Mouse (Mus musculus): ENCODE data around the gene Atg101. TPM values are rescaled to one million over a fixed set of nuclear protein-coding genes. Genes with fewer than 3 reads are reported as not detected.

The Atg101 gene
- total RNA-seq, 2 experiments from 2014 or later: 23.7 to 23.9 TPM

GRCm38 (mm10) chr15:101279430-101279999, 4.6 kb upstream of the Atg101 start:
- intact Hi-C loops (cut with DNase I): no loop called here
- no peak for DNase-seq

GRCm38 (mm10) chr15:101282471-101282870, 1.6 kb upstream of the Atg101 start:
- intact Hi-C loops (cut with DNase I): no loop called here
- no peak for DNase-seq

GRCm38 (mm10) chr15:101283183-101283910, 725 bp upstream of the Atg101 start:
- intact Hi-C loops (cut with DNase I): loop anchor here (1.0 kb wide), 2 partner anchors 42 to 59 kb away; partner anchors contain the start of gene Grasp

GRCm38 (mm10) chr15:101286129-101286770, 2.2 kb downstream of the Atg101 start:
- DNase-seq: no peak
- intact Hi-C loops (cut with DNase I): no loop called here

More at GRCm38 (mm10) chr15:101283183-101283910, 725 bp upstream of the Atg101 start:
- DNase-seq: peak; percentile 67 to 73

GRCm38 (mm10) chr15:101287361-101287760, 3.3 kb downstream of the Atg101 start:
- intact Hi-C loops (cut with DNase I): no loop called here
- no peak for DNase-seq

- no peak for DNase-seq
- intact Hi-C loops (cut with DNase I): no loop called here
Observed at GRCm38 (mm10) chr15:101290354-101290753, 6.3 kb downstream of the Atg101 start.

GRCm38 (mm10) chr15:101292012-101292411, 7.9 kb downstream of the Atg101 start:
- intact Hi-C loops (cut with DNase I): no loop called here

GRCm38 (mm10) chr15:101293025-101293621, 9.1 kb downstream of the Atg101 start, which contains the start of gene 6030408B16Rik:
Gene 6030408B16Rik (plus strand): TSS chr15:101293212.
- DNase-seq: no peak
- intact Hi-C loops (cut with DNase I): no loop called here

More at GRCm38 (mm10) chr15:101292012-101292411, 7.9 kb downstream of the Atg101 start:
- DNase-seq: no peak

GRCm38 (mm10) chr15:101294028-101294894, 10.2 kb downstream of the Atg101 start:
- DNase-seq: no peak
- intact Hi-C loops (cut with DNase I): no loop called here

GRCm38 (mm10) chr15:101295106-101295505, 11.0 kb downstream of the Atg101 start:
- intact Hi-C loops (cut with DNase I): no loop called here
- DNase-seq: peak; percentile 40 to 52

GRCm38 (mm10) chr15:101295616-101296015, 11.5 kb downstream of the Atg101 start:
- DNase-seq: peak in 1 of 2 experiments; percentile 9
- intact Hi-C loops (cut with DNase I): no loop called here

GRCm38 (mm10) chr15:101296091-101296490, 12.0 kb downstream of the Atg101 start:
- intact Hi-C loops (cut with DNase I): no loop called here
- DNase-seq: peak; percentile 27 to 29

GRCm38 (mm10) chr15:101297988-101298387, 13.9 kb downstream of the Atg101 start:
- no peak for DNase-seq
- intact Hi-C loops (cut with DNase I): no loop called here

- no peak for DNase-seq
- intact Hi-C loops (cut with DNase I): no loop called here
Observed at GRCm38 (mm10) chr15:101298550-101298949, 14.5 kb downstream of the Atg101 start.

GRCm38 (mm10) chr15:101299480-101299960, 15.4 kb downstream of the Atg101 start:
- peak in 1 of 2 experiments; percentile 23 for DNase-seq
- intact Hi-C loops (cut with DNase I): no loop called here

GRCm38 (mm10) chr15:101300128-101300527, 16.1 kb downstream of the Atg101 start:
- no peak for DNase-seq

GRCm38 (mm10) chr15:101302201-101302600, 18.1 kb downstream of the Atg101 start:
- no peak for DNase-seq
- intact Hi-C loops (cut with DNase I): no loop called here

More at GRCm38 (mm10) chr15:101300128-101300527, 16.1 kb downstream of the Atg101 start:
- intact Hi-C loops (cut with DNase I): no loop called here

- no peak for DNase-seq
- intact Hi-C loops (cut with DNase I): no loop called here
Observed at GRCm38 (mm10) chr15:101303830-101304229, 19.8 kb downstream of the Atg101 start.

- intact Hi-C loops (cut with DNase I): no loop called here
- DNase-seq: no peak
Observed at GRCm38 (mm10) chr15:101306459-101306858, 22.4 kb downstream of the Atg101 start.

All from heart, postnatal 36 days (tissue).